In the genomic region with DNA sequence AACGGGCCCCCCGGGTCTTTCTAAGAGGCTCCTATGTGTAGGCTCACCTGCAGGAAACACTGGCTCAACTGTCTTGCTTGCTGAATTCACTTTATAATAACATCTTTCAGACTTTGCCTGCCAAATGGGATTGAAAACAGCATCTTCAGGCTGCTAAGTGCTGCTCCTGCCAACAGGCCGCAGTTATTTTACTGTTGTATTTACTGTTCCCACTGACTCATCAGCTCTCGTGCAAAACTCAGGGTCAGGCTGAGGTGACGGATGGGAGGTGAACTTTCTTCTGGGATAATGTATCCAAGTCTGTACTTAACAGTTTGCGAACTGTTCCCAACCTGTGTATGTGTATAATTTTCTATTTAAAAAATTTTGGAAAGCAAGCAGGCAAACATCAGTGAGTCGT, we compare ENCODE assay signal across 19 mouse cellular contexts. TPM values are rescaled to one million over a fixed set of nuclear protein-coding genes. Genes with fewer than 3 reads are reported as not detected.
A peak's percentile ranks its signal among the peaks of the same experiment; 100 is the strongest.
DNase-seq lines count a peak whose midpoint lies in the region; ATAC-seq and TF ChIP-seq lines count a peak whose summit lies in the region.
"Had no signal": no experiment of that assay in that cellular context is flagged by ENCODE, and none has a peak within 500 bp of the region (broad histone marks: within the 10 kb centered on the region; RNA-seq: fewer than 3 reads in every experiment).

No protein-coding gene starts in this region.

- TF ChIP-seq CTCF in lung, postnatal 0 days (IDR thresholded peaks at IDR 0.05), result no peak

- no peak for TF ChIP-seq EP300 in lung, postnatal 0 days (IDR thresholded peaks at IDR 0.05)

- WGBS in embryonic facial prominence, embryonic 14.5 days, result 75% methylated on average over 7 of the region's 7 CpGs
- WGBS in embryonic facial prominence, embryonic 10.5 days, result 91% methylated on average over 7 of the region's 7 CpGs
- WGBS in lung, postnatal 0 days, result 68% methylated on average over 7 of the region's 7 CpGs
- 64% methylated on average over 7 of the region's 7 CpGs for WGBS in limb, embryonic 15.5 days

- H3K4me2 ChIP-seq in embryonic facial prominence, embryonic 14.5 days (ENCODE audit: low read depth, low read length), result no peak overlapping the region
- no peak overlapping the region for H3K4me2 ChIP-seq in lung, postnatal 0 days (replicated peaks; ENCODE audit: low read depth, low read length)
- no peak overlapping the region for H3K4me2 ChIP-seq in limb, embryonic 15.5 days
- H3K4me2 ChIP-seq: heart, embryonic 11.5 days; liver, embryonic 12.5 days had no signal

- ATAC-seq in embryonic facial prominence, embryonic 14.5 days (ENCODE audit: low read depth), result no peak
- no peak for ATAC-seq in lung, postnatal 0 days
- ATAC-seq in limb, embryonic 15.5 days (ENCODE audit: insufficient number of reproducible peaks, low FRiP score, low TSS enrichment, low read depth), result 0 out of 2 replicates have a peak, but pooled peaks have one; percentile 19
- ATAC-seq: inflammation-experienced regulatory T-cells, adult 6 months; liver, embryonic 12.5 days had no signal

- H3K9me3 ChIP-seq in embryonic facial prominence, embryonic 14.5 days (ENCODE audit: control insufficient read depth, low read length), result no peaks in the 10 kb centered on the region
- H3K9me3 ChIP-seq in embryonic facial prominence, embryonic 10.5 days, result no peaks in the 10 kb centered on the region
- H3K9me3 ChIP-seq in lung, postnatal 0 days (ENCODE audit: low read length), result no peaks in the 10 kb centered on the region
- H3K9me3 ChIP-seq in limb, embryonic 15.5 days, result no peaks in the 10 kb centered on the region
- H3K9me3 ChIP-seq: hindbrain, embryonic 10.5 days; liver, embryonic 12.5 days had no signal

- H3K36me3 ChIP-seq in embryonic facial prominence, embryonic 14.5 days (ENCODE audit: control insufficient read depth, insufficient read depth, low read length), result no peaks in the 10 kb centered on the region
- H3K36me3 ChIP-seq in embryonic facial prominence, embryonic 10.5 days (replicated peaks), result no peaks in the 10 kb centered on the region
- H3K36me3 ChIP-seq in lung, postnatal 0 days (ENCODE audit: insufficient read depth, low read length), result no peaks in the 10 kb centered on the region
- no peaks in the 10 kb centered on the region for H3K36me3 ChIP-seq in limb, embryonic 15.5 days
- H3K36me3 ChIP-seq: hindbrain, embryonic 10.5 days; liver, embryonic 12.5 days had no signal

- H3K4me3 ChIP-seq in embryonic facial prominence, embryonic 14.5 days (ENCODE audit: low read depth, low read length), result no peak overlapping the region
- H3K4me3 ChIP-seq in embryonic facial prominence, embryonic 10.5 days, result no peak overlapping the region
- H3K4me3 ChIP-seq in lung, postnatal 0 days (ENCODE audit: low read depth, low read length), result no peak overlapping the region
- H3K4me3 ChIP-seq in limb, embryonic 15.5 days, result no peak overlapping the region
- H3K4me3 ChIP-seq: hindbrain, embryonic 10.5 days; liver, embryonic 12.5 days had no signal

- no peaks in the 10 kb centered on the region for H3K4me1 ChIP-seq in embryonic facial prominence, embryonic 14.5 days (ENCODE audit: control insufficient read depth, insufficient read depth, low read length)
- no peaks in the 10 kb centered on the region for H3K4me1 ChIP-seq in embryonic facial prominence, embryonic 10.5 days
- no peaks in the 10 kb centered on the region for H3K4me1 ChIP-seq in lung, postnatal 0 days (ENCODE audit: insufficient read depth, low read depth, low read length)
- no peaks in the 10 kb centered on the region for H3K4me1 ChIP-seq in limb, embryonic 15.5 days
- H3K4me1 ChIP-seq: hindbrain, embryonic 10.5 days; liver, embryonic 12.5 days had no signal

- H3K27me3 ChIP-seq in embryonic facial prominence, embryonic 14.5 days (replicated peaks; ENCODE audit: control insufficient read depth, insufficient read depth, low read length), result no peaks in the 10 kb centered on the region
- no peaks in the 10 kb centered on the region for H3K27me3 ChIP-seq in embryonic facial prominence, embryonic 10.5 days (replicated peaks; ENCODE audit: low read depth, poor library complexity, severe bottlenecking)
- no peaks in the 10 kb centered on the region for H3K27me3 ChIP-seq in lung, postnatal 0 days (replicated peaks; ENCODE audit: insufficient read depth, low read length)
- no peaks in the 10 kb centered on the region for H3K27me3 ChIP-seq in limb, embryonic 15.5 days
- H3K27me3 ChIP-seq: liver, embryonic 12.5 days had no signal

- no peak overlapping the region for H3K27ac ChIP-seq in embryonic facial prominence, embryonic 14.5 days (replicated peaks; ENCODE audit: low read depth, low read length)
- H3K27ac ChIP-seq in embryonic facial prominence, embryonic 10.5 days (replicated peaks), result no peak overlapping the region
- no peak overlapping the region for H3K27ac ChIP-seq in lung, postnatal 0 days (ENCODE audit: low read length)
- no peak overlapping the region for H3K27ac ChIP-seq in limb, embryonic 15.5 days
- H3K27ac ChIP-seq: hindbrain, embryonic 10.5 days; kidney, postnatal 0 days; liver, embryonic 12.5 days had no signal

- no peak overlapping the region for H3K9ac ChIP-seq in embryonic facial prominence, embryonic 14.5 days (ENCODE audit: low read depth, low read length)
- H3K9ac ChIP-seq in lung, postnatal 0 days (replicated peaks; ENCODE audit: low read depth), result no peak overlapping the region
- H3K9ac ChIP-seq in limb, embryonic 15.5 days, result no peak overlapping the region
- H3K9ac ChIP-seq: liver, embryonic 12.5 days had no signal

- peak; percentile 39 for DNase-seq in embryonic facial prominence, embryonic 14.5 days (ENCODE audit: low spot score)
- DNase-seq in embryonic facial prominence, embryonic 10.5 days (ENCODE audit: low spot score), result no peak
- peak; percentile 14 to 29 for DNase-seq in lung, adult 18-20 months
- no peak for DNase-seq in lung, postnatal 0 days (ENCODE audit: low spot score)
- peak; percentile 61 for DNase-seq in Muller cell, postnatal 12 days (ENCODE audit: inconsistent ontology term)
- no peak for DNase-seq in yolk sac, embryonic 10.5 days (ENCODE audit: low spot score)
- no peak for DNase-seq in thymus, postnatal 10 days (ENCODE audit: low spot score in 2 of 2)
- DNase-seq: cerebellum, adult 9-10 months; layer of hippocampus, adult 9-11 months; lung, postnatal 10 days; midbrain, embryonic 14.5 days; thymus, postnatal 25 days had no signal

RNA-seq across cellular contexts. Expression of a gene that starts 48.9 kb away (rescaled TPM):
- 108 TPM in 2 replicates for polyA plus RNA-seq in embryonic facial prominence, embryonic 14.5 days (2014; fragmentation: Nextera tagmentation; extraction: Ambion mirVana)
- polyA plus RNA-seq in embryonic facial prominence, embryonic 10.5 days (2016; fragmentation: Nextera tagmentation; extraction: Ambion mirVana), result 112 and 113 TPM in 2 replicates
- polyA plus RNA-seq in lung, postnatal 0 days (2015; fragmentation: Nextera tagmentation; extraction: Ambion mirVana), result 120 and 138 TPM in 2 replicates
- polyA plus RNA-seq in limb, embryonic 15.5 days (2015; fragmentation: Nextera tagmentation; extraction: Ambion mirVana), result 129 and 132 TPM in 2 replicates

RNA-seq across cellular contexts. Expression of a gene that starts 52.8 kb away (rescaled TPM):
- polyA plus RNA-seq in embryonic facial prominence, embryonic 14.5 days (2014; fragmentation: Nextera tagmentation; extraction: Ambion mirVana), result not detected in 2 replicates
- polyA plus RNA-seq in embryonic facial prominence, embryonic 10.5 days (2016; fragmentation: Nextera tagmentation; extraction: Ambion mirVana), result not detected in 2 replicates
- not detected in 2 replicates for polyA plus RNA-seq in lung, postnatal 0 days (2015; fragmentation: Nextera tagmentation; extraction: Ambion mirVana)
- not detected in 2 replicates for polyA plus RNA-seq in limb, embryonic 15.5 days (2015; fragmentation: Nextera tagmentation; extraction: Ambion mirVana)
- polyA plus RNA-seq: C2C12; hindbrain, embryonic 10.5 days; inflammation-experienced regulatory T-cells, adult 6 months; kidney, postnatal 0 days; liver, embryonic 12.5 days; midbrain, embryonic 14.5 days had no signal

RNA-seq across cellular contexts. Expression of a gene that starts 53.3 kb away (rescaled TPM):
- polyA plus RNA-seq in embryonic facial prominence, embryonic 14.5 days (2014; fragmentation: Nextera tagmentation; extraction: Ambion mirVana), result 15.6 and 16.5 TPM in 2 replicates
- polyA plus RNA-seq in embryonic facial prominence, embryonic 10.5 days (2016; fragmentation: Nextera tagmentation; extraction: Ambion mirVana), result 8.2 and 9.7 TPM in 2 replicates
- 9.0 and 9.7 TPM in 2 replicates for polyA plus RNA-seq in lung, postnatal 0 days (2015; fragmentation: Nextera tagmentation; extraction: Ambion mirVana)
- 8.0 and 8.6 TPM in 2 replicates for polyA plus RNA-seq in limb, embryonic 15.5 days (2015; fragmentation: Nextera tagmentation; extraction: Ambion mirVana)

RNA-seq across cellular contexts. Expression of a gene that starts 57.2 kb away (rescaled TPM):
- 186 and 203 TPM in 2 replicates for polyA plus RNA-seq in embryonic facial prominence, embryonic 14.5 days (2014; fragmentation: Nextera tagmentation; extraction: Ambion mirVana)
- polyA plus RNA-seq in embryonic facial prominence, embryonic 10.5 days (2016; fragmentation: Nextera tagmentation; extraction: Ambion mirVana), result 220 and 238 TPM in 2 replicates
- polyA plus RNA-seq in lung, postnatal 0 days (2015; fragmentation: Nextera tagmentation; extraction: Ambion mirVana), result 116 and 120 TPM in 2 replicates
- 185 and 207 TPM in 2 replicates for polyA plus RNA-seq in limb, embryonic 15.5 days (2015; fragmentation: Nextera tagmentation; extraction: Ambion mirVana)

RNA-seq across cellular contexts. Expression of a gene that starts 59.8 kb away (rescaled TPM):
- polyA plus RNA-seq in embryonic facial prominence, embryonic 14.5 days (2014; fragmentation: Nextera tagmentation; extraction: Ambion mirVana), result not detected in 2 replicates
- 0.10 TPM in 1 of 2 replicates, not detected in the other for polyA plus RNA-seq in embryonic facial prominence, embryonic 10.5 days (2016; fragmentation: Nextera tagmentation; extraction: Ambion mirVana)
- polyA plus RNA-seq in lung, postnatal 0 days (2015; fragmentation: Nextera tagmentation; extraction: Ambion mirVana), result 0.02 TPM in 1 of 2 replicates, not detected in the other
- not detected in 2 replicates for polyA plus RNA-seq in limb, embryonic 15.5 days (2015; fragmentation: Nextera tagmentation; extraction: Ambion mirVana)
- polyA plus RNA-seq: hindbrain, embryonic 10.5 days; inflammation-experienced regulatory T-cells, adult 6 months; liver, embryonic 12.5 days had no signal

Comparison
In these comparisons a context has a peak if more than half of its experiments do, and no peak if none do; other contexts are left out.
1. DNase-seq: peak in embryonic facial prominence, embryonic 14.5 days (single experiment), lung, adult 18-20 months (2 of 2) and Muller cell, postnatal 12 days (single experiment); none in embryonic facial prominence, embryonic 10.5 days (single experiment), lung, postnatal 0 days (single experiment), yolk sac, embryonic 10.5 days (single experiment) and thymus, postnatal 10 days (0 of 2).